Mouse (Mus musculus): ENCODE data around the gene Aknad1.

DNA sequence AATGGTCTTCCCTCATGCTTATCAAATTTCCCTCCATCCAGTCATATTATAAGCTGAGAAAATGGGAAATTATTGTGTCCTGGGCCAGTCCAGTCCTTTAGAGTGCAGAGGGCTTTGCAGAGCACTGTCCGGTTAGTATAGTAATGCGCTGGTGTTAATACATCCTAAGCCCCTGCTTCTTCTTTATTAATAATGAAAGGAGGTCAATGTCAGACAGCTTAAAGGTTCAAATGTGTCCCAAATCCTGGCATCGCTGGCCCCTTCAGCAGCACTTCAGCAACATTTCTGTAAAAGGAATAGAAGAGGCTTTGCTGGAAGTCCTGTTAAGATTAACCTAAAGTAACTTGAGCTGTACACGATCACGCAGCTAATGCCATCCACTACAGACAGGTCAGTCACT lies 28.2 kb upstream of the Aknad1 start:
- TF ChIP-seq CEBPB (IDR thresholded peaks at IDR 0.05; ENCODE audit: insufficient read depth, poor library complexity, severe bottlenecking) = no peak
- TF ChIP-seq POLR2A (IDR thresholded peaks at IDR 0.05; ENCODE audit: insufficient read length, low read depth) = no peak
